Mouse (Mus musculus): Measurements from ENCODE around the gene Fam20c. TPM values are rescaled to one million over a fixed set of nuclear protein-coding genes. Genes with fewer than 3 reads are reported as not detected.

Gene Fam20c
- 16.5 and 19.9 TPM in 2 replicates for polyA plus RNA-seq (2014; fragmentation: Nextera tagmentation; extraction: Ambion mirVana)

GRCm38 (mm10) chr5:138754303-138755120 is at the start of gene Fam20c:
Fam20c (plus strand) TSS chr5:138754514.
- Histone ChIP-seq H3K9ac (ENCODE audit: low read depth, low read length) (peak within 1 kb of the TSS; percentile 87), H3K36me3 (ENCODE audit: control insufficient read depth, insufficient read depth, low read length) (peaks cover 4% of the 10 kb centered on the region), H3K27me3 (ENCODE audit: control insufficient read depth, insufficient read depth, low read length) (peaks cover 11% of the 10 kb centered on the region), H3K27ac (ENCODE audit: low read depth, low read length) (peak within 1 kb of the TSS; percentile 94), H3K9me3 (ENCODE audit: control insufficient read depth, low read length) (no peaks in the 10 kb centered on the region), H3K4me1 (ENCODE audit: control insufficient read depth, insufficient read depth, low read length) (peaks cover 17% of the 10 kb centered on the region), H3K4me2 (replicated peaks; ENCODE audit: low read depth, low read length) (peak within 1 kb of the TSS; percentile 96), H3K4me3 (ENCODE audit: low read length) (peak within 1 kb of the TSS; percentile 72)
- under 1% methylated on average over 69 of the region's 98 CpGs for WGBS
- ATAC-seq (ENCODE audit: low FRiP score, low TSS enrichment): peak; percentile 86

- Histone ChIP-seq H3K4me2 (replicated peaks; ENCODE audit: low read depth, low read length) (no peak overlapping the region), H3K27ac (ENCODE audit: low read depth, low read length) (no peak overlapping the region)
- ATAC-seq (ENCODE audit: low FRiP score, low TSS enrichment): no peak
Observed at GRCm38 (mm10) chr5:138707367-138707766, 46.9 kb upstream of the Fam20c start.

GRCm38 (mm10) chr5:138708591-138708990 is 45.7 kb upstream of the Fam20c start:
- no peak overlapping the region for H3K4me3 ChIP-seq (ENCODE audit: low read length)
- H3K27me3 ChIP-seq (ENCODE audit: control insufficient read depth, insufficient read depth, low read length): no peaks in the 10 kb centered on the region
- H3K4me2 ChIP-seq (replicated peaks; ENCODE audit: low read depth, low read length): no peak overlapping the region
- ATAC-seq (ENCODE audit: low FRiP score, low TSS enrichment): no peak
- no peak overlapping the region for H3K27ac ChIP-seq (ENCODE audit: low read depth, low read length)
- no peaks in the 10 kb centered on the region for H3K36me3 ChIP-seq (ENCODE audit: control insufficient read depth, insufficient read depth, low read length)
- peaks cover 5% of the 10 kb centered on the region; the same call in 1 of the 2 replicates for H3K9me3 ChIP-seq (ENCODE audit: control insufficient read depth, low read length)
- no peak overlapping the region for H3K9ac ChIP-seq (ENCODE audit: low read depth, low read length)
- H3K4me1 ChIP-seq (ENCODE audit: control insufficient read depth, insufficient read depth, low read length): no peaks in the 10 kb centered on the region

More at GRCm38 (mm10) chr5:138707367-138707766, 46.9 kb upstream of the Fam20c start:
- peaks cover 2% of the 10 kb centered on the region; the same call in 1 of the 2 replicates for H3K9me3 ChIP-seq (ENCODE audit: control insufficient read depth, low read length)
- H3K4me1 ChIP-seq (ENCODE audit: control insufficient read depth, insufficient read depth, low read length): no peaks in the 10 kb centered on the region
- H3K4me3 ChIP-seq (ENCODE audit: low read length): no peak overlapping the region
- H3K36me3 ChIP-seq (ENCODE audit: control insufficient read depth, insufficient read depth, low read length): no peaks in the 10 kb centered on the region
- H3K9ac ChIP-seq (ENCODE audit: low read depth, low read length): no peak overlapping the region
- H3K27me3 ChIP-seq (ENCODE audit: control insufficient read depth, insufficient read depth, low read length): no peaks in the 10 kb centered on the region

GRCm38 (mm10) chr5:138715561-138716095 is 38.7 kb upstream of the Fam20c start:
- H3K4me2 ChIP-seq (replicated peaks; ENCODE audit: low read depth, low read length): no peak overlapping the region
- no peak overlapping the region for H3K4me3 ChIP-seq (ENCODE audit: low read length)
- no peaks in the 10 kb centered on the region for H3K36me3 ChIP-seq (ENCODE audit: control insufficient read depth, insufficient read depth, low read length)
- 17% methylated on average over 14 of the region's 14 CpGs for WGBS
- no peaks in the 10 kb centered on the region for H3K27me3 ChIP-seq (ENCODE audit: control insufficient read depth, insufficient read depth, low read length)
- H3K27ac ChIP-seq (ENCODE audit: low read depth, low read length): no peak overlapping the region
- peaks cover 5% of the 10 kb centered on the region; the same call in 1 of the 2 replicates for H3K9me3 ChIP-seq (ENCODE audit: control insufficient read depth, low read length)
- ATAC-seq (ENCODE audit: low FRiP score, low TSS enrichment): no peak
- no peak overlapping the region for H3K9ac ChIP-seq (ENCODE audit: low read depth, low read length)
- H3K4me1 ChIP-seq (ENCODE audit: control insufficient read depth, insufficient read depth, low read length): peaks cover 5% of the 10 kb centered on the region; the same call in 1 of the 2 replicates

GRCm38 (mm10) chr5:138720329-138721190 is 33.8 kb upstream of the Fam20c start:
- WGBS: 26% methylated on average over 13 of the region's 13 CpGs
- no peak overlapping the region for H3K9ac ChIP-seq (ENCODE audit: low read depth, low read length)
- H3K27ac ChIP-seq (ENCODE audit: low read depth, low read length): no peak overlapping the region
- no peaks in the 10 kb centered on the region for H3K36me3 ChIP-seq (ENCODE audit: control insufficient read depth, insufficient read depth, low read length)
- peaks cover 7% of the 10 kb centered on the region; the same call in 1 of the 2 replicates for H3K4me1 ChIP-seq (ENCODE audit: control insufficient read depth, insufficient read depth, low read length)
- no peaks in the 10 kb centered on the region for H3K9me3 ChIP-seq (ENCODE audit: control insufficient read depth, low read length)
- H3K4me2 ChIP-seq (replicated peaks; ENCODE audit: low read depth, low read length): no peak overlapping the region
- H3K4me3 ChIP-seq (ENCODE audit: low read length): no peak overlapping the region
- no peaks in the 10 kb centered on the region for H3K27me3 ChIP-seq (ENCODE audit: control insufficient read depth, insufficient read depth, low read length)
- ATAC-seq (ENCODE audit: low FRiP score, low TSS enrichment): peak; percentile 81

- Histone ChIP-seq H3K4me3 (ENCODE audit: low read length) (no peak overlapping the region), H3K4me1 (ENCODE audit: control insufficient read depth, insufficient read depth, low read length) (peaks cover 7% of the 10 kb centered on the region; the same call in 1 of the 2 replicates), H3K4me2 (replicated peaks; ENCODE audit: low read depth, low read length) (no peak overlapping the region), H3K9me3 (ENCODE audit: control insufficient read depth, low read length) (no peaks in the 10 kb centered on the region), H3K27me3 (ENCODE audit: control insufficient read depth, insufficient read depth, low read length) (no peaks in the 10 kb centered on the region), H3K36me3 (ENCODE audit: control insufficient read depth, insufficient read depth, low read length) (no peaks in the 10 kb centered on the region), H3K9ac (ENCODE audit: low read depth, low read length) (no peak overlapping the region), H3K27ac (ENCODE audit: low read depth, low read length) (no peak overlapping the region)
- ATAC-seq (ENCODE audit: low FRiP score, low TSS enrichment): no peak
- WGBS: 93% methylated on average over 5 of the region's 5 CpGs
Observed at GRCm38 (mm10) chr5:138724417-138724816, 29.9 kb upstream of the Fam20c start.

- Histone ChIP-seq H3K27me3 (ENCODE audit: control insufficient read depth, insufficient read depth, low read length) (no peaks in the 10 kb centered on the region), H3K9me3 (ENCODE audit: control insufficient read depth, low read length) (no peaks in the 10 kb centered on the region), H3K36me3 (ENCODE audit: control insufficient read depth, insufficient read depth, low read length) (no peaks in the 10 kb centered on the region), H3K4me1 (ENCODE audit: control insufficient read depth, insufficient read depth, low read length) (peaks cover 7% of the 10 kb centered on the region; the same call in 1 of the 2 replicates), H3K27ac (ENCODE audit: low read depth, low read length) (no peak overlapping the region), H3K4me2 (replicated peaks; ENCODE audit: low read depth, low read length) (no peak overlapping the region), H3K9ac (ENCODE audit: low read depth, low read length) (no peak overlapping the region), H3K4me3 (ENCODE audit: low read length) (no peak overlapping the region)
- no peak for ATAC-seq (ENCODE audit: low FRiP score, low TSS enrichment)
- WGBS: 46% methylated on average over 7 of the region's 7 CpGs
Observed at GRCm38 (mm10) chr5:138725151-138725550, 29.2 kb upstream of the Fam20c start.

GRCm38 (mm10) chr5:138730863-138731262 is 23.5 kb upstream of the Fam20c start:
- ATAC-seq (ENCODE audit: low FRiP score, low TSS enrichment): no peak
- Histone ChIP-seq H3K4me2 (replicated peaks; ENCODE audit: low read depth, low read length) (no peak overlapping the region), H3K4me1 (ENCODE audit: control insufficient read depth, insufficient read depth, low read length) (0 out of 2 replicates have a peak, but pooled peaks cover 5% of the 10 kb centered on the region), H3K4me3 (ENCODE audit: low read length) (no peak overlapping the region), H3K36me3 (ENCODE audit: control insufficient read depth, insufficient read depth, low read length) (no peaks in the 10 kb centered on the region), H3K9ac (ENCODE audit: low read depth, low read length) (no peak overlapping the region; the same call in 1 of the 2 replicates), H3K27ac (ENCODE audit: low read depth, low read length) (no peak overlapping the region), H3K27me3 (ENCODE audit: control insufficient read depth, insufficient read depth, low read length) (no peaks in the 10 kb centered on the region), H3K9me3 (ENCODE audit: control insufficient read depth, low read length) (no peaks in the 10 kb centered on the region)
- WGBS: 68% methylated on average over 5 of the region's 5 CpGs
